Mouse (Mus musculus): Measurements from ENCODE around the gene Ovch2. TPM values are rescaled to one million over a fixed set of nuclear protein-coding genes. Genes with fewer than 3 reads are reported as not detected.
"Not testable (repeated sequence)": the region's sequence is repeated elsewhere in the genome, so short reads cannot be mapped to it uniquely, and the experiment has no call there.

Gene Ovch2
- total RNA-seq (2021) = not detected
- long read RNA-seq, experiment 1 = 0 reads
- long read RNA-seq, experiment 2 = 0 reads

DNA sequence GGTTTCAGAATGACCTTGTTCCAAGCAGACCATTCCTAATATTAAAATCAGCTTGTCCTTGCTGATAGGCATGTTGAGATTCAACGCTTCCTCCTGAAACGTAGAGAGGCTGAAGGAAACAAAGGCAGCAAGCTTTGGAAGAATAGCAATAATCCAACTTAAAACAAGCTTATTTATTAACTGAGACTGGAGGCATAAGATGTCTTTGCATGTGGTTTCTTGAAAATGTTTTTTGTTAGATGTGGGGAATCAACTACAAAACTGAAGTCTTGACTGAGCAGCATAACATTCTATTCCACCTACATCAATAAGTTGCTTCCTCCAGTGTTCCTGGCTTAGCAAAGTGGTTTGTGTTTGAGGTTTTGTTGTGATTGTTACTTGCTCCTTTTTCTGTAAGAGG lies at the start of gene Ovch2:
Gene Ovch2, minus strand, starts transcription at position 101 of the 400 bp plus-strand sequence.
- intact Hi-C loops (cut with DNase I; ENCODE audit: low total_unique reads) = no loop called here
- no peak for DNase-seq

DNA sequence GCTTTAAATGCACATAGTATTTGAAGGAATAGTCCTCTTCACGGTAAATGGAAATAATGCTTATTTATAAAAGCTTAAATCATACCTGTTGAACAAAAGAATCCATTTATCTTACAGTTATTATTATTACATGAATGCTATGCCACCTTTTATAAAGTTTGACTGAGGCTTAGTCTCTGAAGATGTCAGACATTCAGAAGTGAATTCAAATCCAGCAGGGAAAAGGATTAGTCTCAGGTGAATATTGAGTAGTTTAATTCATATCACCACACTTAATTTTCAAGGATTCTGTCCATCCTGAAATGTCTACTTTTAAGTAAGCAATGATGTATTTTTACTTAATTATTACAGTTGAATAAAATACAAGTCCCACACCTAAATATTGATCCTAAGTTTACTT lies 46.4 kb upstream of the Ovch2 start, which contains the start of gene Olfr470:
Gene Olfr470, minus strand, starts transcription at position 101 of the 400 bp plus-strand sequence.
- intact Hi-C loops (cut with DNase I; ENCODE audit: low total_unique reads) = not testable (repeated sequence)

DNA sequence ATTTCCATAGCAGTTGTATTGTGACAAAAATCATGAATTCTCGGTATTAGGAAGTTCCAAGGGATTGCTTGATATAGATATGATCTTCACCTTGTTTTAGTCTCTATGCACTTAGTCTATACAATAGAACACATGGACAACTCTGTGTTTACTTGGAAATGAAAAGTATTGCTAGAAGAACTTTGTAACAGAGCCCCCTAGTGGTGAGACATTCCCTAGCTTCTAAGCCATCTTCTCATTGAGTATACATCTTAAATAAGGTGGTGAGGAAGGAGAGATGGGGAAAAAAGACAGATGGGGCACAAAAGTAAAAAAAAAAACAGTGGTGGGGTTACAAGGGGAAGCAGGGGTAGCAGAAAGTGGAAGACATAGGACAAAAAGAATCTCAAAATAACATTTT lies 40.7 kb upstream of the Ovch2 start:
- no peak for DNase-seq
- intact Hi-C loops (cut with DNase I; ENCODE audit: low total_unique reads) = no loop called here

More for the DNA sequence above, 46.4 kb upstream of the Ovch2 start, which contains the start of gene Olfr470:
- DNase-seq = not testable (repeated sequence)

DNA sequence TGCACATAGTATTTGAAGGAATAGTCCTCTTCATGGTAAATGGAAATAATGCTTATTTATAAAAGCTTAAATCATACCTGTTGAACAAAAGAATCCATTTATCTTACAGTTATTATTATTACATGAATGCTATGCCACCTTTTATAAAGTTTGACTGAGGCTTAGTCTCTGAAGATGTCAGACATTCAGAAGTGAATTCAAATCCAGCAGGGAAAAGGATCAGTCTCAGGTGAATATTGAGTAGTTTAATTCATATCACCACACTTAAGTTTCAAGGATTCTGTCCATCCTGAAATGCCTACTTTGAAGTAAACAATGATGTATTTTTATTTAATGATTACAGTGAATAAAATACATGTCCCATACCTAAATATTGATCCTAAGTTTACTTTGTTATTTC lies 24.4 kb upstream of the Ovch2 start, which contains the start of gene Olfr469:
Gene Olfr469, minus strand, starts transcription at position 101 of the 400 bp plus-strand sequence.
- intact Hi-C loops (cut with DNase I; ENCODE audit: low total_unique reads); DNase-seq: not testable (repeated sequence)

DNA sequence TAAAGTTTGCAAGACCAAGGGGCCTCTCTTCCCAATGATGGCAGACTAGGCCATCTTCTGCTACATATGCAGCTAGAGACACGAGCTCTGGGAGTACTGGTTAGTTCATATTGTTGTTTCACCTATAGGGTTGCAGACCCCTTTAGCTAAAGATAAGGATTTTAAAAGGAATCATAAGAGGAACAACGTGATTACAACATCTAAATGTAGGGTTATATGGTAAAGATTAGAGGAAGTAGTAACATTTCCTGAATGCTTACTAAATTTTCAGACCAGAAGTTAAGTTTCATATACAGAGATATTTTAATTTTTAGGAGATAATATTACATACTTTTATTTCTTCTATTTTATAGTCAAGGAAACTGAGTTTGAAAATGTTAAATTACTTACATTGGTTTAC lies 22.9 kb upstream of the Ovch2 start:
- intact Hi-C loops (cut with DNase I; ENCODE audit: low total_unique reads); DNase-seq: not testable (repeated sequence)

DNA sequence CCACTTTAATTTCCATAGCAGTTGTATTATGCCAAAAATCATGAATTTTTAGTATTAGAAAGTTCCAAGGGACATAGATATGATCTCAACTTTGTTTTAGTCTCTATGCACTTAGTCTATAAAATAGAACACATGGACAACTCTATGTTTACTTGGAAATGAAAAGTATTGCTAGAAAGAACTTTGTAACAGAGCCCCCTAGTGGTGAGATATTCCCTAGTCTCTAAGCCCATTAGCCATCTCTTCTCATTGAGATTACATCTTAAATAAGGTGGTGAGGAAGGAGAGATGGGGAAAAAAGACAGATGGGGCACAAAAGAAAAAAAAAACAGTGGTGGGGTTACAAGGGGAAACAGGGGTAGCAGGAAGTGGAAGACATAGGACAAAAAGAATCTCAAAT lies 18.4 kb upstream of the Ovch2 start:
- DNase-seq = no peak
- intact Hi-C loops (cut with DNase I; ENCODE audit: low total_unique reads) = no loop called here

DNA sequence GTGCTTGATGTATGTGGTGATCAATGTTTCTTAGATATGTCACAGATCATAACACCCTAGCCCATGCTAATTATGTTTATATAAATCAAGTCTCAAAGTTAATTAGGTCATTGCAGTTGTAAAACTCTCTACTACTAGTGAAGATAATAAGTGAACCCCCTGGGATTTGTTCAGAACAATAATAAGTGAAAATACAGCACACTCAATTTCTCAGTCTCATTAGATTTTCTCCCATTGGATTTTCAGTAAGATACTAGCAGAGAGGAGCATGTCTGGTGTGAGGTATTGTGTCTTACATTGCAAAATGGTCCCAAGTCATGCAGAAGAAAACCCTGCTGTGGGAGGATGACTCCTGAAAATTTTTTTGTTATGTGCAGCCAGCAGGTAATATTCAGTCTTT lies 11.0 kb upstream of the Ovch2 start, which contains the start of gene Olfr467:
Gene Olfr467, plus strand, starts transcription at position 301 of the 400 bp plus-strand sequence.
- DNase-seq = no peak
- intact Hi-C loops (cut with DNase I; ENCODE audit: low total_unique reads) = no loop called here

DNA sequence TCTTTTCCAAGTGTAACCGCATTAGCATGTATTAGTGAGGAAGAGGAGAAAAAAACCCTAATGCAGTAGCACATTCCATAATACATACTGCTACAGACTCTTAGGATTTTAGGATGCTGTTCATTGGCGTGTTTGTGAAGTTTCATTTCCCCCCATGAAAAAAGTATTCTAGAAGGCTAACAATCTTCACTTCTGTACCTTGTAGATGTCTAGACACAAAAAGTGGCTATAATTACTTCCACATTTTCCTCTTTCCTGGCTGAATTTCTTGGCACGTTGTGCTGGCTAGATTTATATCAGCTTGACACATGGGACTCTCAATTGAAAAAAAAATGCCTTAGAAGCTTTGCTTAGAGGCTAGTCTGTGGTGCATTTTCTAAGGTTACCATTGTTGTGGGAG lies 1.1 kb upstream of the Ovch2 start:
- no peak for DNase-seq
- intact Hi-C loops (cut with DNase I; ENCODE audit: low total_unique reads) = no loop called here

DNA sequence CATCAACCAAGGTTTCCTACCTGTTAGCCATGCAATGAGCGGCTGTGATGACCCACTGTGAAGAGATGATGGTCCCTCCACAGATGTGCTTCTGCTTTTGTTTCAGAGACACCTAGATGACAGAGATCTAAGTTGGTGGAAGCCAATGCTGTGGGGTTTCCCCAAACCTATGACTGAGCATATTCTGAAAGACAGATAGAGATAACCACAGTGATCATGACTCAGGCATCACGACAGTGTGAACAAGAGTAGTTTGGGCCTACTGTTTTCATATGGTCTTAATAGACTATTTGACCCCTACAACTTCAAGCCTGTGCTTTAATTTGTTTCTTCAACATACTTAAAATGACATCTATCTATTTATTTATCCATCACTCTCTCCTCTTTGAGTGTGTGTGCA lies 4.5 kb downstream of the Ovch2 start:
- no peak for DNase-seq
- intact Hi-C loops (cut with DNase I; ENCODE audit: low total_unique reads) = no loop called here

DNA sequence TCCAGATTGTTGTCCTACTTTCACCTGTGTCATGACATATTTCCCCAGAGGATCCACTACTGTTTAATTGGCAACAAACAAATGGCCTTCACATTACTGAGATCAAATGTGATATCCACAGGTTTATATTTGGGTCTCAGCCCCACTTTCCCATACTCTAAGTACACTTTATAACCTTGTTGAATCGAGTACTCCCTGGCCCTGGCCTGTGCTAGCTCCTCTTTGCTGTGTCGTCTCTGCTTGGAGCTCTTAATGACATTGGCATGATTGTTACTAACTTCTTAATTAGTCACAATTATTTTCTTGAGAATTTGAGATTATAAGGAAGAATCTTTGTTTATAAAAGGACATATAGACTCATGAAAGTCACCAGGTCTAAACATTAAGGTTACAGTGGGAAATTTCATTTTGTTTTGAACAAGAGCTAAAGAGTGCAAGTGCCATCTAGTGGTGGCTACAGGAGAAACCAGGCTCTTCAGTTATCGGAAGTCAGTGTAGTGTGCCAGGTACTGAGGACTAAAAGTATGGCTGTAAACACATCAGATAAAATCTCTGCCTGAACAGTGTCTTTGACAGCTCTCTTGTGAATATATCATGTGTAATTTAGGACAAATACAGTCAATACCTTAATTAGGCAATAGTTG lies 12.9 kb downstream of the Ovch2 start:
- DNase-seq = no peak
- intact Hi-C loops (cut with DNase I; ENCODE audit: low total_unique reads) = no loop called here

DNA sequence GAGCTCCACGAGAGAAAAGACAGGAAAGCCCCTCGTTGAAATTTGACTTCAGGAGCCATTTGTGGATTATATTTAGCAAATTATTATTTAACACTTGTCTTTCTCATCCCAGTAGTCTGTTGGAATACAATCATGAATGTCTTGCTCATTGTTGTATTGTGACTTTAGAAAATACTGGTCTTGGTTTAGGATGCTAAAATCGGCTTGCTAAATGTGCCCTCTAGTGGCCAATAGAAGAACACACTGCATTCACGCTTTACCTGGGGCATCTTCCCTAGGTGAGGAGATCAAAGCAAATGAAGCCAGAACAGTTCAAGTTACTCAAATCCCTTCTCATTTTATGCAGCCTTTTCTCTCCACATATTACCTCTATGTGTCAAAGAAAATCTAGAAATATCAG lies 21.4 kb downstream of the Ovch2 start:
- DNase-seq = no peak
- intact Hi-C loops (cut with DNase I; ENCODE audit: low total_unique reads) = no loop called here

DNA sequence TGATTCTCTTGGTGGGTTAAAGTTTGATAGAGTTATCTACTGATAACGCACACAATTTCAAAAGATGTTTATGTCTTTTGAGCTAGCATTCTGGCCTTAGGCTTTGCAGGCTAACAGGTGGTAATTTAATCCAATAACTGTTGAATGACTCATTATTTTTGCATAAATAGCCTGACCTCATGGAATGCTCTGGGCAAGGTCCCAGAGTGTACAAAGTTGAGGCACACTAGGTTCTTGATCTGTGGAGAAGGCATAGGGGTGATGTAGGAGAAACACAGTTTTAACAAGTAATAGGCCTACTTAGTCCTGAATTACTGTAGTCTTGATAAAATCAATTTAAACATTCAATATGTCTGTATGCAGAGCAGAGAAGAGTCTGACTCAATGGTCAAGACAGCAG lies 22.8 kb downstream of the Ovch2 start:
- intact Hi-C loops (cut with DNase I; ENCODE audit: low total_unique reads) = no loop called here
- no peak for DNase-seq

DNA sequence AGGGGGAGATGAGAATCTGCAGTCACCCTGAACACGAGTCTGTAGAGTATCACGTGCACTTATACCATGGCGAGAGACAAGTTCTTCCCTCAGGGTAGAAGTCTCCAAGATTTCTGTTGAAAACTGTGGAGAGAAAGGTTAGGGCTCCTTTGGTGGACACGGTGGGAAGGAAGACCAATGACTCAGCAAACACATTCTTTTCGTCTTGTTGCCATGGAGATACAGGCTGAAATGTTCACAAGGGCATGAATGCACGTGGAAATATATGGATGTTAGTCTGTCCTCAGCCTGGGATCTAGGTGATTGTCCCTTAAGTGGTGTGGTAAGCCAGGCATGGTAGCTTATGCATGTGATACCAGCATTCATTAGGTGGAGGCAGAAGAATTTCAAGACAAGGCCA lies 30.2 kb downstream of the Ovch2 start:
- intact Hi-C loops (cut with DNase I; ENCODE audit: low total_unique reads) = no loop called here
- DNase-seq = no peak

DNA sequence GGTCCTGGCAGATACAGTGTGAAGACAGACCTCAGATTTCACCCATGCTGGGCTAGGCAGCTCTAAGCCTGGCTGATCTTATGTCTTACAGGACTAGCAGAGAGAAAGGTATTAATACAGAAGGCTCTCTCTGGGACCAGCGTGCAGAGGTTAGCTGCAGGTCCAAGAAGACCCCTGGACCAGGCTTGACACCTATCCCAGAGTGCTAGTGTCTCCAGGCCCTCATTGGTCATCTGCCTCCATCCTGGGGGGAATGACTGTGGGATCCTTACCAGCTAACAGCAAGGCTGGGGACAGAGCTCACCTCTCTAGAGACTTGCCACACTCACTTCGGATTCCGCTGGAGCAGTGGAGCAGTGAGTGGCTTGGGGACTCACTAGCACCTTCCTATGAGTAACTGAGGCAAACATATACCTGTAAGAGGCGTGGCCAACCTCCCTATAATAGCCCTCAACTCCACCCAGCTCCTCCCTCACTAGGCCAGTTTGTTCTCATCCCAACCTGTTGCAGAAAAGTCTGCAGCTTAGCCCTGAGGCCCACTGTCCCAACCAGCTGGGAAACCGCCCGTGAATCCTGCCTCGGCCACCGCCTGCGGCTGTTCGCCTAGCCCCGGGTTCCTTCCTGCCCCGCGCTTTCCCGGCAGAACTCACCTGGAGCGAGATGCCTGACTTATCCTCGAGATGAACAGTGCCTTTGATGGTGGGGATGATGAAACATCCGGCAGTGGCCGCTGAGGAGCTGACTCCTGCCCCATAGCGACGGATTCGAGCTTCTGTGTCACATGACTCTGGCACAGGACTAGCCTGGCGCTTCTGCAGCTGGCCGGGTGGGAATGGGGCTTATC lies 43.5 kb downstream of the Ovch2 start, which contains the start of gene Cyb5r2:
Gene Cyb5r2, minus strand, starts transcription at position 725 of the 844 bp plus-strand sequence.
- intact Hi-C loops (cut with DNase I; ENCODE audit: low total_unique reads) = loop anchor here (10.0 kb wide), 1 partner anchor 1247 kb away; no protein-coding TSS in a partner anchor
- peak; percentile 44 for DNase-seq

DNA sequence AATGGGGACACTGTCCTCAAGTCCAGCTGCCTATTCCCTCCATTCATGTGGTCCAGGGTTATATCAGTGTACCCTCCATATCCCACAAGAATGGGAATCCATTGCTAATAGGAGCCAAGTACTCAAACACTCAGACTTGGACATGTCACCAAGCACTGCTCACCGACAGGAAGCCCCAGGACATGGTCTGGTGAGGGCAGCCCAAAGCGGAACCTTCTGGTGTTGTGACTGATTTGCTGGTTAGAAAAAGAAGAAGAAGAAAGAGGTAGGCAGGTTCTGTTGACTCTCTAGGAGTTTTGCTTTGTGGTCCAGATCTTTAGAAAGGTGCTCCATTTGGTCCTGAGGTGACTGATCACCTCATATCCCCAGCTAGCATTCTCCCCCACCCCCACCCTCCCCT lies 44.3 kb downstream of the Ovch2 start:
- intact Hi-C loops (cut with DNase I; ENCODE audit: low total_unique reads) = loop anchor here (10.0 kb wide), 1 partner anchor 1248 kb away; no protein-coding TSS in a partner anchor
- no peak for DNase-seq

DNA sequence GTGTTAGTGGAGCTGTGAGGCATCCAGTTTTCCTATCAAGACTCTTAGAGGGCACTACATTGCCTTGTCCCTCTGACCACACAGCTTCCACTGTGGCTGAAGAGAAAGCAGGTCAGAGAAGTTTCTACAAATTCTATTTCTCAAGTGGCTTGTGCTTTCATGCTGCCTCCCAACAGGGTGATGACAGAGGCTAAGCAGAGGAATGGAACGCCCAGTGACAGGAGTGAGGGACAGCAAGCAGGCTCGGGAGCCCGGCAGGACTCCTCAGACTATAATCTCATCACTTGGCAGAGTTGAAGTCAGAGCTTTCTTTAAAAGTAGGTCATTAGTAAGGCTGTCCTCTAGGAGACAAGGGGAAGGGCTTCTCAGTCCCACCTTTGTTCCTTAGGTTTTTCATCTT lies 45.1 kb downstream of the Ovch2 start:
- intact Hi-C loops (cut with DNase I; ENCODE audit: low total_unique reads) = loop anchor here (10.0 kb wide), 1 partner anchor 1249 kb away; no protein-coding TSS in a partner anchor
- no peak for DNase-seq

DNA sequence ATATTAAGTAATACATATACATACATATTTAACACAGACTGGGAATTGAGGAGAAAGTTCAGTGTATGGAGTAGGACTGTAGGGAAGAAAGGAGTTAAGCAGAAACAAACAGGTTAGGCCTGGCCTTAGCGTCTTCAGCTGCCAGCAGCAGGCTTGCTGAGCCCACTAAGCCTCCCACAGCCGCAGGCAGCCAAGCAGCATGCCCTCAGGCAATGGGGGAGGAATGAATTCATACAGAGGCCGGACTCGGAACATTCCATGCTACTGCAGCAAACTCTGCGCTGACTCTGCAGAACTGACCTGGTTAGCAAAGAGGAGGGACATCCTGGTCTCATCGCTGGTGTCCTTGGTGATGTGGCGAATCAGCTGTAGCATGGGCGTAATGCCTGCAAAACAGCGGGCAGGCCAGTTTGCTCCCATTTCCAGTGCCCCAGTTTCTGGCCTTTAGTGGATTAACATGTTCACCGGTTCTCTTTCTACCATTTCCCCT lies 48.9 kb downstream of the Ovch2 start:
- DNase-seq = no peak
- intact Hi-C loops (cut with DNase I; ENCODE audit: low total_unique reads) = loop anchor here (10.0 kb wide), 1 partner anchor 1253 kb away; no protein-coding TSS in a partner anchor

DNA sequence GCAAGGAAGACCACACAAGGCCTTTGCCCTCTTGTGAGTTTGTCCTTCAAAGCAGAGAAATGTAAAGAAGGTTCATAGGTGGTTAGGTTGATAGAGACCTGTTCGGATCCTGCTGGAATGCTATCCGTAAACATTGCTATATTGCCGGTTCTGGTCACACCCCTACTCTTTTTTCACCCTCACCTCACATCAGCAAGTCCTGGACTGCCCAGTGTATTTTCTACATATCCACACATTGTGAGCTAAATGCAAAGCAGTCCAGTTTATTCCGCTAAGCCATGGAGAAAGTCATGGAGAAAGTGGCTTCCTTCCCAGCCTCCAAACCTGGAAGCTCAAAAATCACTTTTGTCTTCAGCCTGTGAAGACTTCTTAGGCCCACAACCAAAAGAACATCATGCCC lies 51.3 kb downstream of the Ovch2 start:
- intact Hi-C loops (cut with DNase I; ENCODE audit: low total_unique reads) = loop anchor here (5.0 to 10.0 kb wide), 2 partner anchors 87 to 1255 kb away; no protein-coding TSS in a partner anchor
- DNase-seq = no peak

DNA sequence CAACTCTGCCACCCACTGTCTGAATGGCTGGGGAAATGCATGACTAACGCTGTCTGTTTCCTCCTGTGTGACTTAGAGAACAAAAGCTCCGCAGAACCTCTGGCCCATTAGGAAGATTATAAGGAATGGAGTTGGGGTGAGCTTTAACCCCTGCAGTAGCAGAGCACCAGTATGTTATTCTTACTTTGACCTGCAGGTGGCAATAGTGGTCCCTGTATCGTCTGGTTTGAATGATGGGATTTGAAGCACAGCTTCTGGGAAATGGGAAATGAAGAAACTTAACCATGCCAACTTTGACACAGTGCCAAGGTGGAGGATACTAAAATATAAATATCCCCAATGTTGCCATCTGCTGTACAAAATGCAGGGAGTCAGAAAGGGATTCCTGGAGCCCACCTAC lies 51.7 kb downstream of the Ovch2 start:
- no peak for DNase-seq
- intact Hi-C loops (cut with DNase I; ENCODE audit: low total_unique reads) = loop anchor here (5.0 kb wide), 1 partner anchor 87 kb away; no protein-coding TSS in a partner anchor

DNA sequence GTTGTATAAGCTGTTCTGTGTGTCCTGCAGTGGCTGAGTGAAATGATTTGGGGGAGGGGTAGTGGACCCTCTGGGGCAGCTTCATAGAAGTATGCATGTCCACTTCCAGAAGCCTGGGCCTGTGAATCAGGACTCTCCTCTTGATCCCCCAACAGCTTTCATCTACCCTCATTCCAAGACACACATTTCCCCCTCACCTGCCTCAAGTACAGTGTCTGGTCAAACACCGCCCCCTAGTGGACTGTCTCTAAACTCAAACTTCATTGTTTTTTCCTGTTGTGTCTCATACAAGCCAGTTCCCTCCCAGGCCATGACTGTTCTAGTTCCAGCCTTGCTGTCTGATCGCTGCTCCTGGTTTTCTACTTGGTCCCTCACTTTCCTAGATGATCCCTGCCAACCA lies 53.1 kb downstream of the Ovch2 start:
- DNase-seq = peak; percentile 53
- intact Hi-C loops (cut with DNase I; ENCODE audit: low total_unique reads) = loop anchor here (5.0 kb wide), 1 partner anchor 86 kb away; no protein-coding TSS in a partner anchor
